Mouse (Mus musculus): ENCODE results near the gene Gadd45g.

Gene Gadd45g

DNA sequence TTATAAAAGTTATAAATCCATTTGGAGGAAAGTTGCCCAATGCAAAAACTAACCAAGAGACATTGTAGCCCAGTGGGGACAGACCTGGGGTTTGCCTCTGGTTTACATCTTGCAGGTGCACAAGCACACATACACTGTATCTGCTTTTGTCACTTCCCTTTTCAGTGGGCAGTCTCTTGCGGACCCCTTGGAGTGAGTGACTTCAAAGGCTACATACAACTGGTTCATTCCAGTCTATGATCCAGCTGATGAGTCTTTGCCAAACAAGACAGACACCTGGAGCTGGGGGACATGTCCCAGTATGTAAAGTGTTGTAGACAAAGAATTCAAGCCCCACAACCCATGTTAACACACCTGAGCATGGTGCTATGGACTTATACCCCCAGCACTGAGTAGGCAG, 4.1 kb downstream of the Gadd45g start:
- no peak for DNase-seq (ENCODE audit: extremely low read depth, insufficient read length, low spot score)

DNA sequence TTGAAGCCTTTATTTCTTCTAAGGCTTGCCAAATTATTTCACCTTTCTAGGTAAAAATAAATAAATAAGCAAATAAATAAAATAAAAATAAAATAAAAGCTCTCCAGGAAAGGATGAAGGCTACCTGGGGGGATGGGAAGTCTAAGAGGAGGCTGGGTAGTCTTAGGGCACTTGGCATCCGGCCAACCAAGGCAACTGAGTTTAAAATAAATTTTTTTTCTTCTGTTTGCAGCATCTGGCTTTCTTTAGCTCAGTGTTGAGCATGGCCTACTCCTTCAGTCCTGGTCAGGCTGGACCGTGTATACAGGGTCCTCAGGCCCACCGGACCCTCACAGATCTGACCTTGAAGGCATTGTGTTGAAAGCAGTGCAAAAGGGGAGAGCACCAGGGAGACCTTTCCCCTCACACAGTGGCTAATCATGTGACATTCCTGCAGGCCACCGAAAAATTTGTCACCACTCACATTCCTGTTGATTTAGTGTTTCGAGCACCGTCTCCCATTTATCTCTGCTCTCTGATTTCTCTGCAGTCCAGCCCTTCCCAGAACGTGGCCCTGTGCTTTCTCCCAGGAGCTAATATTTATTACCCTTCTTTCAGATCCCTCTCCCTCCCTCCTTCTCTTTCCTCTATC, 6.2 kb downstream of the Gadd45g start:
- DNase-seq (ENCODE audit: extremely low read depth, insufficient read length, low spot score): peak; percentile 55

DNA sequence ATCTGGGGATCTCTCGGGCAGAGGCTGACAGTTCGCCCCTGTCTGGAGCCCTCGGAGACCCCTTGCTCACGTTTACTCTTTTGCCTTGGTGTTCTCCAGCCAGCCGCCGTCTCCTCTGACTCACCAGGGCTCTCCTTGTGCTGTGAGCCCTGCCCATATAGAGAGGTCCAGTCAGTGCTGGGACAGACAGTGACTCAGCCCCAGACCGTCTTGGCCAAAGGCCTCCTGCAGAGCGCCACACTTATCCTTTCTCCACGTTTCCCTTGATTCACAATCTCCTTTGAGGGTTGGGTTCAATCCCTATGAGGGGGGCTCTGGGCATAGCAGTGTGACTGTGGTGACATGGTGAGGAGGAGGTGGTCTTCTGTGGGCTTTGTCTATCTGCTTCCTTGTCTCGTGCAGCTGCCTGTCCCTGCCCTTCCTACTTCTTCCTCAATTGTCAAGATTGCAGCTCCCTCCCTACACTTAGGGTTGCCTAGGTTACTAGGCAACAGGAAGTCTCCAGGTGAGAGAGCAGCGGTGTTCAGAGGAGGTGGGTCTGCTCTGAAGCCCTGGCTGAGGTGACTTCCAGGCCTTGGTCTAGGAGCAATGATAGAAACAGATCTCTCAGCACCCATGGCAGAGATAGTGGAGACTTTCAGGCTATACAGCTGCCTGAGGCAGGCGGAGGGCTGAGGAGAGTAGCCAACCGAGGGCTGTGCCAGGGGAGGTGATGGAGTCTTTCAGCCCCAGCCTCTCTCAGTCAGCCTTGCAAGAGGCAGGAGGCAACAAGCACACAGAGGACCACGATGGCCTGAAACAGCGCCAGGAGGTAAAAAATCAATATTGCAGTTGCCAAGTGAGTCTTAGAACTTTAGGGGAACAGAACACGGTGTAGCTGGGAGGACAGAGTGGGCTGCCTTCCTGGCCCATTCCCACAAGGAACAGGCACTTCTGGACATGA, 7.1 kb downstream of the Gadd45g start:
- peak; percentile 79 for DNase-seq (ENCODE audit: extremely low read depth, insufficient read length, low spot score)

DNA sequence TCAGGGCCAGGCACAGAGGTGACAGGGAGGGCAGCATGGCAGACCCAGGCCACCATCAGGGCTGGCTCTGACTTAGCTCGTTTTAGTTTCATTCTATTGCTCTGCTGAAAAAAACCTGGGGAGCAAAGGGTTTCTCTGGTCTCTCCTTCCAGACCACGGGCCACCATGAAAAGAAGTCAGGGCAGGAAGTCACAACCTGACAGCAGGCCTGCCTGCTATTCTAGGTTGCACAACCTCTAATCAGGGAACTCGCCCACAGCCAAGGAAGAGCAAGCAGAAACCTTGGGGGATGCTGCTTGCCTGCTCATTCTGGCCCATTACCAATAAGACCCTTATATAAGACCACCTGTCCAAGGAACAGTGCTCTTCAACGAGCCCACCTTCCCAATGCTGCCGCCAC, 9.1 kb downstream of the Gadd45g start:
- DNase-seq (ENCODE audit: extremely low read depth, insufficient read length, low spot score): no peak

DNA sequence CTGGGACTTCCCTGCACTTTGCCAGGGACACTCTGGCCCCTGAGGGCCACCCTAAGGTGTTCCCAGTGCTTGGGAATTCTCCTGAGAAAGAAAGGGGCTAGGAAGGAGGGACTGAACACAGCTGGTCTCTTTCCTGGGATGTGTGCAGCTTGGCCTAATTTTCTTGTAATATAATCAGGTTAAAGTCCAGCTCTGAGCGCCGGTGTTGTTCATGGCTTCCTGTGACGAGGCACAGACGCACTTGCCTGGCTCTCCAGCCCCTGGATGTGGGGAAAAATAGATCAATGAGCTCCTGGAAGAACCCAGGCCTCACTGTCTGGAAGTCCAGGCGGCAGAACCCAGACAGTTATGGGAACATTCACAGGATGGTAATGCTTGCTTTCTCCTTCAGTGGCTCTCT, 10.7 kb downstream of the Gadd45g start:
- no peak for DNase-seq (ENCODE audit: extremely low read depth, insufficient read length, low spot score)

DNA sequence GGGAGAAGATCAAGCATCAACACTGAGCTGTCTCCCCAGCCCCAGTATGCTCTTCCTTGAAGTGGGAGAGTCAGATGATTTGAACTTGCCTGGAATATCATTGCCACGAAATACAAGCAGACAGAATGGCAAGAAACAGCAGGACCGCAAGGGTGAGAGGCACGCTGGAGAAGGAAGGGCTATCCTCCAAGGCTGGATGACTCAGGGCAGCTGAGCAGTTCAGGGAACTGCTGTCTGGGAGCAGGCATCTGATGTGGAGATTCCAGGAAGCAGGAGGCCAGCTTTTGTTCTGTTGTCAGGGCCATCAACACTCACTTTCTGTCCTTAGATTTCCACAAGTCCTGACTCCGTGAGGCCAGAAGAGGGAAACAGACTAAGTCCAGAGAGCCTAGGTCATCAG, 12.0 kb downstream of the Gadd45g start:
- peak; percentile 45 for DNase-seq (ENCODE audit: extremely low read depth, insufficient read length, low spot score)

DNA sequence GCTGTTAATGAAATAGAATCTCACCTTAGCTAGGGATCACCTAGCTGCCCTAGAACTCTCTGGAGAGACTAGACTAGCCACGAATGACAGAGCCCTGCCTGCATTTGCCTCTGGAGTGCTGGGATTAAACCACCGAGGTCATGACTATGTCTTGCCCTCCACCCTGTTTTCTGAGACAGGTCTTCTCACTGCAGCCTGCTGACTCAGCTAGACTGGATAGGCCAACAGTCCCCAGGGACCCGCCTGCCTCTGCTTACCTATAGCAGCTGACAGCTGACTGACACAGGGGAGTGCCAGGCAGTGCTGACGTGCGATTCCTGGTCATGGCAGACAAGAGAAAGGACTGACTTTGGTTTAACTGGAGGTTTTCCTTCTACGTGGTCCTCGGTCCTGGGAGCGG, 12.7 kb downstream of the Gadd45g start:
- DNase-seq (ENCODE audit: extremely low read depth, insufficient read length, low spot score): no peak

DNA sequence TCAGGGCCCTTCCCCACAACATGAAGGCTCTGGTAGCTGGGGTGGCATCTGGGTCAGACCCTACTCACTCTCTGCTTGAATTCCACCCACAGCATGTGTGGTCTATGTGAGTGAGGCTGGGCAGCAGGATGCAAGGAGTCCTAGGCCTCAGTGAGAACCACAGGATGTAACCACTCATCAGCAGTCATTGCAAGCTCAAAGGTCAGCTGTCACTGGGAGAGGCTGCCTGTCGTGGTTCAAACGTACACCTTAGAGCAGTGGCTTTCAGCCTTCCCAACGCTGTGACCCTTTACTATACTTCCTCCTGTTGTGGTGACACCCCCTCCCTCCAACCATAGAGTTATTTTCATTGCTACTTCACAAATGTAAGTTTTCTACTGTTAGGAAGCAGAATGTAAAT, 13.3 kb downstream of the Gadd45g start:
- no peak for DNase-seq (ENCODE audit: extremely low read depth, insufficient read length, low spot score)

DNA sequence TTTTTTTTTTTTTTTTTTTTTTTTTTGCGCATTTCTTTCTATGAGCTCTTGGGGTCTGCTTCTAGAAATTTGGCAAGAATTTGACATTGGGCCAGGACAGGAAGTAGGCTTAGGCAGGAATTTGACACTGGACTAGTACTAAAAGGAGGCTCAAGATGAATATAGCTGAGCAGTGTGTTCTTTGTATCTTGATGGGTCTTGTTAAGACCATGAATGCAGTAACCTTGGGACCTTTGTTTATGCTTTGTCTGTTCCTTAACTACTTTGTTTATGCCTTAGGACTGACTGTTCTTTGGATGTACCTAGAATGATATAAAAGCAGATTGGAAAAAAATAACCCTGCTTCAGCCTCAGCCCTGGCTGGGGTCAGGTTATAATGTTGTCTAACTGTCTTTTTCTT, 16.3 kb downstream of the Gadd45g start:
- no peak for DNase-seq (ENCODE audit: extremely low read depth, insufficient read length, low spot score)

DNA sequence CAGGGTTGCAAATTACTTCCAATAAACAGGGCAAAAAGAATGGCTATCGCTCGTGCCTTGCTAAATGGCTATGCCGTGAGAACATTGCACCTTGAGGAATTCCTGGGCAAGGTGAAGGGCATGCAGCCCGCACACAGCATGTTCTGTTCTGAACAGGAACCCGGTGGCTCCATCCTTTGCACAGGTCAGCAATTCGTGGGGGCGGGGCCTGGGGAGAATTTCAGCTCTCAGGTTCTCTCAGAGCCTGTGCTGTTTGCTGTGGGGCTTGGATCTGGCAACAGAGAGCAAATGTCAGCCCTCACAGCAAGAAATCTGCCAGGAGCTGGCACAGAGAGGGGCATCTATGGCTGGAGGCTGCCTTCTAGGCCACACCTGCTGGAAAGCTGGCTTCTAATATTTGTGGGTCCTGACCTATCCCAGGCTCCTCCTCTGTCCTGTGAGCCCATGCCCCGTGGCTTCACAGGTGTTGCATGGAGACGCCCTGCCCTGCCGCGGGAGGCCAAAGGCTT, 19.7 kb downstream of the Gadd45g start:
- DNase-seq (ENCODE audit: extremely low read depth, insufficient read length, low spot score): no peak

DNA sequence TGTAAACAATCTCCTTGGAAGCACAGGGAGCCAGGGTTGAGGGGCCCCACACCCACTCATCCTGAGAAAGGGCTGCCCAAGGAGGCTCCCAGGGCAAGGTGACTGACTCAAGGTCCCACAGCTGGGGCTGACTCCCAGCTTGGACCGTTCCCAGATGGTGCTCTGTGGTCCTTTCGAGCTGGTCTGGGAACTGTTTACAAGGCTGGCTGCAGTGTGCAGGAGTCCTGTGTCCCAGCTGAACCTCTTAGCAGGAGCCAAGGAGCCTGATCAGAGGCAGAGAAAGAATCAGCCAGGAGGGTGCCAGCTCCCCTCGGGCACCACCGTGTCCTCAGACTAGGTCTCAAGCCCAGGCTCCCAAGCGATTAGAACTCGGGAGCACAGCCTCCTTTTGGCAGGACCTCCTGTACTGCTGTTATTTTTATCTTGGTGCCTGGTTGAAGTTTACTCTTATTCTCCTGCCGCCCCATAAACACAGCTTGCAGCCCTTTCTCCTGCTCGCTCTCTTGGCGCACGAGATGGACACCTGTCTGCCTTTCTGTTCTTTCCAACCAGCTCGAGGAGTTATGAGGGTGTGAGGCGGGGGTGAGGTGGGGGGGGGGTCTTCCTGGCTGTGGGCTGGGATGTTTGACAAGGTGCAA, 22.1 kb downstream of the Gadd45g start:
- peak; percentile 64 for DNase-seq (ENCODE audit: extremely low read depth, insufficient read length, low spot score)

DNA sequence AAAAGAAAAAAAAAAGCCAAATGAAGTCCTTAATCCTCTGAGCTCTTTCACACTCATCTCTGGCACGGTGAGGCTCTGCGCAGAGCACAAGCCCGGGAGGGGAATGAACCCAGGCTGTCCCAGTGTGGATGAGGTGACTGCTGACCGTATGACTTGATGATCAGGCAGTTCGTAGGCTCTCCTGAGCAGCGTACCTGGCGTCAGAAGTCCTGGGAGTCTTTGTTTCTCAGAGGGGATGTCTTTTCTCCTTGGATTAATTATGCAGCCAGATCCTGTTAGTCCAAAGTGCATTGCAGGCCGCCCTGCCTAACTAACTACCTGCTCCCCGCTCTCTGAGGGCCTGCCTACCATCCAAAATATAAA, 22.6 kb downstream of the Gadd45g start:
- DNase-seq (ENCODE audit: extremely low read depth, insufficient read length, low spot score): no peak

DNA sequence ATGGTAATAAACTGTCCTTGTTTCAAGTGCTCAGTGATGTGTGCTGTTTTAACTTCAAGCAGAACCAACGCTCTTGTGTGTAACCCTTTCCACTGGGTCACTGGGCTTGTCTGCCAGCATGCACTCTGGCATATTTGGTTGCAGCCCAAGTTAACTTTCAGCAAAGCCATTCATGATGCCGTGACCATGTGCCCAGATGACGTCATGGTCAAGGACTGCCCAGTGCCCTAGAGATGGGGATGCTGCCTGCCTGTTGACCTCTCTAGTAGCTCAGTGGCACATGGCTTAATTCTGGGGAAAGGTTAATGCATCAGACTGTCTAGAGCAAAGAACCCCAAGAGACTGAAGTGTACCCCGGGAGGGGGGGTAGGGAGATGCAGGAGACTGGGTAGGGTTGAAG, 24.7 kb downstream of the Gadd45g start:
- no peak for DNase-seq (ENCODE audit: extremely low read depth, insufficient read length, low spot score)

DNA sequence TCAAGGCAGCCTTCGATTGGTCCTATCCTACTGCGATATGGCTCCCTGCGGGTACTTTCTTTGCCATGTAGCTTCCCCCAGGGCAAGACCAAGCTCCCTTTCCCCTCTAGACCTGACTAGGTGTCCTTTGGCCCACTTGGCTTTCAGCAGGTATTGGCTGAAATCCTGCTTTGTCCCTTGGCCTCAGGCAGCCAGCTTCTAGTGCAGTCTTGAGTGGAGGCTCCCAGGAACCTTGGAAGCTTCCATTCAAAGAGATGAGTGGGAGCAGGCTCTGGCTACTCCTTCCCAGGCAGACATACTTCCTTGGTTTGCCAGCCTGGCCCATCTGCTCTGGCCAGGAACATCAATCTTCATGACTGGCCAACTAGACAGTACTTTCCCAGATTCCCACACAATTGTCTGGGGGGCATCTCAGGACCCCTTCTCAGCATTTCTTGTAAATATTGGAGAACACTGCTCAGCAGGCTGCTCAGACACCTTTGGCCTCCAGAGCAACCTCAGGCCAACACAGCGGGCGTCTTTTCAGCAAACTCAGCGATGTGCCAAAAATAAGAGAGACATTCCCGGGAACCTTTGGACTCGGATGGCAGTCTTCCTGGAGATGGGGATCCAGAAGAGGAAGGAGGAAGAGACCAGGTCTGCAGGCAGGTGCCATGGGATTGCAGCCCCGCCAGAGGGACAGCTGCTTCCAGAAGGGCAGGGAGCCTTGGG, 25.9 kb downstream of the Gadd45g start:
- DNase-seq (ENCODE audit: extremely low read depth, insufficient read length, low spot score): no peak

DNA sequence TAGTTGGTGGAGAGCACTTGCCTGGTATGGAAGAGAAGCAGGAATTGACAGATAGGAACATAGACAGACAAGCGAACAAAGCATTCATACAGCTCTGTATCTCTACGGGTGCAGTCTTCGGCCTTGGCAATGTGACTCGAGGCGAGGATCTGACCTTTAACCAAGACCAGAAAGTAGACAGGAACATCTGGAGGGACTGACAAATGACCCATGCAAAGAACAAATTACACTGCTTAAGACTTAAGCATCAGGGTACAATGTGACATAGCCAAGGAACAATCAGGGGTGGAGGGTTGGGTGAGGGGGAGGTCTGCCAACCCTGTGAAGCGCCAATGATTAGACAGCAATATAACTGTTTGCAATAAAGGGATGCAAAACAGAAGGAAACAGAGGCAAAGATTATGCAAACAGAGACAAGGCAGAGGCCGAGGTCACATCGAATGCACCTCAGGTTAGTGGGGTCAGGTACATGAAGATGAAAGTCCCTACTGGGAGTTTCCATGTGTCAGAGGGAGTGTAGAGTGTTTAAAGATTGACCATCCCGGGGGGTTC, 26.6 kb downstream of the Gadd45g start:
- DNase-seq (ENCODE audit: extremely low read depth, insufficient read length, low spot score): no peak

DNA sequence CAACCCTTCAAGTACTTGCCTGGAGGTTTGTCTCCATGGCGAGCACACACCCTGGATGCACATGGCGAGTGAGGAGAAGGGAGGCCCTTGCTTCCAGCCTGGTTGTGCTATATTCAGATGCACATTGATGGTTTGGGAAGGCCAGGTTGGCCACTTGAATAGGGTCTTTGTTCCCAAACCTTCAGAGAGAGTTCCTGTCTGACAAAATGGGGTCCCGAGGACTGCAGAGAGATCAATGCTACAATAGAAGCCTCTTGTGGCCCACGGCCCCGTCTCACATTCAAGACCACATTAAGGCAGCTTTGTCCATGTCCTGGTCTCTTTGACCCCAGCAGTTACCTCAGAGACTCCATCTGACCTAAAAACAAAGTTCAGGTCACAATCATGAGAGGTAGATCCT, 27.3 kb downstream of the Gadd45g start:
- DNase-seq (ENCODE audit: extremely low read depth, insufficient read length, low spot score): no peak

DNA sequence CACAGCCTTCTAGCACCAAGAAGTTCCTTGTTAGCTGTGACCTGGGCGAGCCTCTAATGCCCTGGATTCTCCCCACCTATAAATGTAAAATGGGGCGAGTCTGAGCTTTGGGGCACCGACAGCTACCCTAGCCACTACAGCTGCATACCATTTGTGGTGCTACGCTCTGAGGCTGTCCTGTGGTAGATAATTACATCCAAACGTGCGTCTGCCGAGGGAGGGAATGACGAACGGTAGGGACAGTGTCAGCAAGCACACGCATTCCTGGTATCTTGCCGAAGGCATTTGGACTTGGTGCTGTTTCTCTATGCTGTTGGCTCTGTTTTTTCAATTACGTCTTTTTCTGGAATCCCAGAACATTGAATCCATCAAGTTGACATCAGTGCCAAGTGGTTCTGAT, 29.7 kb downstream of the Gadd45g start:
- no peak for DNase-seq (ENCODE audit: extremely low read depth, insufficient read length, low spot score)

DNA sequence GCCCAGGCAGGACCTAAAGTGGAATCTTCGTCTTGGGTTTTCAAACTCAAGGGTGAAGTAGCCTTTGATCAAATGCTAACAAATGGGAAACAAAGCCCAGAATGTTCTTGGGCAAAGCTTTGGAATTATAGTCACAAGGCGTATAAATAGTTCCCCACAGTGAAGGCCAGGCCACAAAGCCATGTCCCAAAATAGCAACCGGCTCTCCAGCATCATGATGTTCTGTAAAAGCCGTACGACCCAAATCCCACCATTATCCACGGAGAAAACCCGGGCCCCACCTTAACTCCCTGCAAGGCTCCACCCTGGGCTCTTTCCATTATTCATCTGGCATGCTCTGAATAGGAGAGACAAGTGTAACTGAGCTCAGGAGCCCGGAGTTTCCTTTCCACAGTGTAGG, 32.3 kb downstream of the Gadd45g start:
- no peak for DNase-seq (ENCODE audit: extremely low read depth, insufficient read length, low spot score)

DNA sequence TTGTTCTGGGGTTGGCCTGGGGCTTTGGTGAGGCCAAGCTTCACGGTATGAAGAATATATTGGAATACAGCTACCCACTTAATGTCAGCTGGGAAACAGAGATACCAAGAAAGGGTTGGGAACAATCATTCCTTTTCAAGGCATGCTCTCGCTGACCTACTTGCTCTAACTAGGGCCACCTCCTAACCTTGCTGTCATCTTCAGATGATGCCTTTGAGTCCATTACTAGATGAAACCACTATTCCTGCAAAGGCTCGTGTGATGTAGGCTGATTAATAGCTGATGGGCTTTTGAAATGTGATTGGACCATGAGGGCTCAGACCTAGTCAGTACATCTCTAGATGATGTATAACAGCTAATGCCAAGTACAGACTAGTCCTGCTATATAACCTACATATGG, 33.1 kb downstream of the Gadd45g start:
- no peak for DNase-seq (ENCODE audit: extremely low read depth, insufficient read length, low spot score)

DNA sequence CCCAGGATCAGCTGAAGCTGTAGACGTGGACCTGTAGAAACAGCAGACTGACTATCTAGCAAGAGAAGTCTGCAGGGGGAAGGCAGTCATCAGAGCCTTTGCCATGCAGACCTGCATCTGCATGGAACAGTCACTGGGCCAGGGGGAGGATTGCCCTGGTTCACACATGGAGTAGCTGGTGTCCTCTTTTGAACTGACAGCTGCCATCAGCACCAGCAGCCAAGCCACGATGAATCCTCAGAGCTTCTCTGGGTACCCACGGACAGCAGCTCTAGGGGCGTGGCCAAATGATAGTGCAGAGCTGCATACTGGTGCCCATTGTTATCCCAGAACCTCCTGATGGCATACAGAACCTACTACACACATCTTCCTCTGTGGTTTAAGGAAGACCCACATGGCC, 33.5 kb downstream of the Gadd45g start:
- no peak for DNase-seq (ENCODE audit: extremely low read depth, insufficient read length, low spot score)

Measured in 3134 (cell line).